Mouse (Mus musculus) MEL (cell line): ENCODE measurements at regions not wholly inside any gene's neighbourhood (a gene's known extent, or its start where the extent isn't known, plus 50 kb on each side); places are given as distances from the start of the nearest gene placed in this dataset.

ENCODE experiments used
- CHD1 ChIP-seq: IDR thresholded peaks from 2 replicates; pipeline ENCODE4 v1.6.1; 2012; ENCODE audit warnings: low read depth, mild to moderate bottlenecking, inconsistent platforms, low read length, improper control_type of control experiment
- CTCF ChIP-seq, 3 experiments: IDR thresholded peaks in 2 of 3; conservative IDR thresholded peaks in 1 of 3; 2 replicates each; pipeline ENCODE4 v1.5.1; 2011 to 2012; ENCODE audit warnings: low read length in 3 of 3, low read depth in 2 of 3, mild to moderate bottlenecking in 2 of 3, improper control_type of control experiment in 1 of 3, inconsistent platforms in 1 of 3, mixed read lengths in 1 of 3, moderate library complexity in 1 of 3; ENCODE audit not compliant: control insufficient read depth in 1 of 3, insufficient read depth in 1 of 3, poor library complexity in 1 of 3, severe bottlenecking in 1 of 3
- EP300 ChIP-seq, 2 experiments: IDR thresholded peaks; 2 replicates each; pipeline ENCODE4 v1.6.1; 2011; ENCODE audit warnings: improper control_type of control experiment in 2 of 2, low read length in 2 of 2, low read depth in 1 of 2, mild to moderate bottlenecking in 1 of 2
- GATA1 ChIP-seq: IDR thresholded peaks from 2 replicates; pipeline ENCODE4 v1.6.1; 2011; ENCODE audit warnings: low read depth, low read length, improper control_type of control experiment
- MXI1 ChIP-seq: IDR thresholded peaks from 2 replicates; pipeline ENCODE4 v1.6.1; 2011; ENCODE audit warnings: mild to moderate bottlenecking, low read depth, low read length, improper control_type of control experiment
- POLR2A ChIP-seq, 2 experiments: IDR thresholded peaks; 2 replicates each; pipeline ENCODE4 v1.6.1; 2011 to 2012; ENCODE audit warnings: low read length in 2 of 2, mild to moderate bottlenecking in 2 of 2, control low read depth in 1 of 2, improper control_type of control experiment in 1 of 2, low read depth in 1 of 2, moderate library complexity in 1 of 2; ENCODE audit not compliant: control insufficient read depth in 1 of 2, insufficient read depth in 1 of 2, poor library complexity in 1 of 2
- POLR2AphosphoS5 ChIP-seq: IDR thresholded peaks from 2 replicates; pipeline ENCODE4 v1.6.1; 2012; ENCODE audit warnings: low read depth, borderline replicate concordance, mild to moderate bottlenecking, inconsistent platforms, low read length, moderate library complexity, mixed read lengths
- UBTF ChIP-seq: IDR thresholded peaks from 2 replicates; pipeline ENCODE4 v1.6.1; 2012; ENCODE audit warnings: low read depth, mild to moderate bottlenecking, inconsistent platforms, low read length, improper control_type of control experiment, moderate library complexity, borderline replicate concordance; ENCODE audit not compliant: insufficient read depth
- USF1 ChIP-seq: IDR thresholded peaks from 2 replicates; pipeline ENCODE4 v1.6.1; 2014; ENCODE audit warnings: low read depth, mild to moderate bottlenecking, inconsistent platforms, low read length, improper control_type of control experiment, moderate library complexity

GRCm38 (mm10) chr7:37242476-37242875 lies 531.0 kb downstream of the Zfp536 start:
- no peak for TF ChIP-seq EP300 (IDR thresholded peaks at IDR 0.05; ENCODE audit: low read depth in 1 of 2, low read length in 2 of 2)
- TF ChIP-seq CHD1: no peak
- TF ChIP-seq MXI1: no peak
- no peak for TF ChIP-seq POLR2AphosphoS5
- no peak for TF ChIP-seq CTCF (IDR thresholded peaks at IDR 0.05 in 2 of 3, conservative IDR thresholded peaks at IDR 0.05 in 1 of 3; ENCODE audit: control insufficient read depth in 1 of 3, insufficient read depth in 1 of 3, low read depth in 2 of 3, low read length in 3 of 3, poor library complexity in 1 of 3, severe bottlenecking in 1 of 3)
- no peak for TF ChIP-seq POLR2A (IDR thresholded peaks at IDR 0.05; ENCODE audit: control insufficient read depth in 1 of 2, insufficient read depth in 1 of 2, low read depth in 1 of 2, low read length in 2 of 2, poor library complexity in 1 of 2)
- TF ChIP-seq UBTF: no peak
- TF ChIP-seq USF1: no peak
- no peak for TF ChIP-seq GATA1
